Mouse (Mus musculus) liver, adult (tissue): ENCODE measurements around the gene Cpsf6.

Experiments
- GATA4 ChIP-seq: IDR thresholded peaks from 2 replicates; pipeline ENCODE4 v1.6.1; 2014; ENCODE audit warnings: mild to moderate bottlenecking, low read length; ENCODE audit not compliant: insufficient replicate concordance

Cpsf6 gene

GRCm38 (mm10) chr10:117408545-117409372 is 28.9 kb upstream of the Cpsf6 start:
- TF ChIP-seq GATA4 = no peak

DNA sequence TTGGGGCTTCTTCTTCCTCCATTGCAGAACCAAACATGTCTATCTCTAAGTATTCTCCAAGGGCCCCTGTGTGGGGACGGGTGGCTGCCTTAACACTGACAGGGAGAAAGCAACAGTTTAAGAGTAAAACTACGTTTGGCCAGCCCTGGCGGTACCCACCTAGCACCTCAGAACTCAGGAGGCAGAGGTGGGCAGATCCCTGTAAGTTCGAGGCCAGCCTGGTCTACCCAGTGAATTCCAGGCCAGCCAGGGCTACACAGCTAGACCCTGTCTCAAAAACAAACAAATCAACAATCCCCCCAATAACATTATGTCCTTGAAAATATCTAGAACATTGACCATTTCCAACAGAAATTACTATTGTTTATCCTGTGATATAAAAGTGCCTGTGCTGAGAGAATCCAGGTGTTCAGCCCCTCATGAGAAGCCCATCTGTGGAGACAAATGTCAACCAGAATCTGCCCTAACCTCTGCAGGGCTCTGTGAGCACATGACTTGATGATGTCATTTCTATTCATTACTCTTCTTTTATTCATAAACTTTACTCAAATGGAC is 28.0 kb upstream of the Cpsf6 start:
- TF ChIP-seq GATA4 = no peak

- TF ChIP-seq GATA4 = no peak
These were observed 27.3 kb upstream of the Cpsf6 start for GRCm38 (mm10) chr10:117406843-117407733.

DNA sequence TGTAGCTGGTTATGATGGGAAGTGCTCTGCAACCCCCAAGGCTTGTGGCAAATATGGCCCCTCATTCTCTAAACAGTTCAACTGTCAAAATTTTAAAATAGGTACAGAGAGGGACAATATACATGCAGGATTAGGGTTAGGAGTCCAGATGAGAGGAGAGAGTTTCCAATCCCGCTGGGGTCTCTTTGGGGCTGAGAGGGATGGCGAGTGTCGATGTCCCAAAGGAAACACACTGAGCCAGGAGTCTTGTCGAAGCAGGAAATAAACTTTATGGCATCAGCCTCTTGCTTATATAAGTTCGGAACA is 26.4 kb upstream of the Cpsf6 start:
- TF ChIP-seq GATA4 = no peak

GRCm38 (mm10) chr10:117405526-117406282 is 25.9 kb upstream of the Cpsf6 start:
- TF ChIP-seq GATA4 = no peak

DNA sequence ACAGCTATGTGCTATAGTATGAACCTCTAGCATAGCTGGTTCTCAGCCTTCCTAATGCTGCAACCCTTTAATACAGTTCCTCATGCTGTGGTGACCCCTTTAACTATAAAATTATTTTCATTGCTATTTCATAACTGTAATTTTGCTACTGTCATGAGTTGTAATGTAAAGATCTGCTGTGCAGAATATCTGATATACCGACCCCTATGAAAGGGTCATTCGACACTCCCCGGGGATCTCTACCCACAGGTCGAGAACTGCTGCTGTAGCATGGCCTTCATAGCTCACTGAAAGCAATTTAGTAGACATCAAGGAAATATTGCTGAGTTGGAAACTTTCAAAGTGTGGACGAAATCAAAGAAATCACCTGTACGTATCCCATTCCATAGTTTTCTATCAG is 24.6 kb upstream of the Cpsf6 start:
- no peak for TF ChIP-seq GATA4

- TF ChIP-seq GATA4 = no peak
These were observed 23.6 kb upstream of the Cpsf6 start for GRCm38 (mm10) chr10:117403344-117403953.

- no peak for TF ChIP-seq GATA4
These were observed 22.9 kb upstream of the Cpsf6 start for GRCm38 (mm10) chr10:117402403-117403333.

DNA sequence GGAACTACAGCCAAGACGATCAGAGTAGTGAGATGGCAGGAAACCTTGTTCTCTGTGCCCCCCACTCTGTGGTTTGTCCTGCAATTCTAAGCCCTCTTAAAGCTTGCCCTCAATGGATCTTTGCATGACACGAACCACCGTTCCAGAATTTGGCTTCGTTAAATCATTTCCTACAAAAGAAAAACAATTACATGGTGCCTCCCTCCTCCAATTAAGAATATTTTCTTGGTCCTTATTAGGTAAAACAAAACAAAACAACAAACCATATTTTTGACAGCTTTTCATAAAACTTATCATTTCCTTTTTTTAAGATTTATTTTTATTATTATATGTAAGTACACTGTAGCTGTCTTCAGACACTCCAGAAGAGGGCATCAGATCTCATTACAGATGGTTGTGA is 21.5 kb upstream of the Cpsf6 start:
- no peak for TF ChIP-seq GATA4

DNA sequence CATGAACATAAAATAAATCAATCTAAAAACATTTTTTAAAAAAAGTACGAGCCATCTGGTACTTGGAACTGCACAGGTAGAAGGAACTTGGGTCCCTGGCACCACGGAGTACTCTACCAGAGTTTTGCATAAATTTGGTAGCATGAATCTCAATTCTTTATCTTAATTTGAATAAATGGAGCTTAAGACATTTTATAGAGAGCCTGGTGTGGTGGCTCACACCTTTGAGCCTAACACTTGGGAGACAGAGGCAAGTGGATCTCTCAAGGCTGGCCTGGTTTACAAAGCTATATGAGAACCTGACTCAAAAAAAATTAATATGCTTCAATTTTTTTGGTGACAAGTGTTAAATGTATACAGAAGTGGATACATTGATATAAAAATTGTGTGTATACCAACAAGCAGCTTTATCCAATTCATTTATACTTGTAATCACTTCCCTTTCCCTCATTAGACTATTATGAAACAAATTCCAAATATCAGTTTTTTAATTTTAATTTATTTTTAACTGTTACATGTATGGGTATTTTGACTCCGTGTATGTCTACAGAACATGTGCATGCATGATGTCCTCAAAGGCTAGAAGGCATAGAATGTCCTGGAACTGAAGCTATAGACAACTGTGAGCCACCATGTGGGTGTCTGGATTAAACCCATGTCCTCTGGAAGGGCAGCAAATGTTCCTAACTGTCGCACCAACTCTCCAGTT is 20.6 kb upstream of the Cpsf6 start:
- no peak for TF ChIP-seq GATA4

- TF ChIP-seq GATA4 = no peak
These were observed 20.0 kb upstream of the Cpsf6 start for GRCm38 (mm10) chr10:117399839-117400238.

GRCm38 (mm10) chr10:117399196-117399595 is 19.4 kb upstream of the Cpsf6 start:
- no peak for TF ChIP-seq GATA4
